Mouse (Mus musculus): ENCODE results near the gene Cdh26. TPM values are rescaled to one million over a fixed set of nuclear protein-coding genes. Genes with fewer than 3 reads are reported as not detected.

The Cdh26 gene
- total RNA-seq, 2 experiments from 2014 or later: 0.21 TPM; not detected in 1

Other genes with a start within 250 kb of the Cdh26 start
- under 1 TPM; 0.97 to 0.99 TPM for gene Sycp2, start 22.8 kb upstream of the Cdh26 start, total RNA-seq (2021)
- 10 to 100 TPM; 10.3 TPM for gene Ppp1r3d, start 16.1 kb upstream of the Cdh26 start, total RNA-seq (2021)
- 10 to 100 TPM; 37.9 to 38.2 TPM for gene Fam217b, start 16.0 kb upstream of the Cdh26 start, total RNA-seq (2021)

Measured in left cerebral cortex, postnatal 10 days (tissue).